Mouse (Mus musculus) kidney, adult 2 months (tissue): Measurements from ENCODE around the gene P2ry2. TPM values are rescaled to one million over a fixed set of nuclear protein-coding genes. Genes with fewer than 3 reads are reported as not detected.

Experiments used
- DNase-seq: peaks from one replicate; pipeline ENCODE4 v3.0.0; 2021
- H3K27ac ChIP-seq: fragments of 200-500 bp; 2 replicates; pipeline ENCODE4 v1.5.1; 2012; ENCODE audit warnings: low read depth, low read length, control low read depth, inconsistent platforms; ENCODE audit not compliant: insufficient read depth
- H3K27me3 ChIP-seq: fragments of 200-500 bp; replicated peaks from 2 replicates; pipeline ENCODE4 v1.6.1; 2012; ENCODE audit warnings: mild to moderate bottlenecking, moderate library complexity, low read length, inconsistent platforms; ENCODE audit not compliant: control insufficient read depth, insufficient read depth
- H3K36me3 ChIP-seq: fragments of 200-500 bp; 2 replicates; pipeline ENCODE4 v1.6.1; 2012; ENCODE audit warnings: mild to moderate bottlenecking, moderate library complexity, low read length, inconsistent platforms; ENCODE audit not compliant: control insufficient read depth, insufficient read depth
- H3K4me1 ChIP-seq: fragments of 200-500 bp; 2 replicates; pipeline ENCODE4 v1.6.1; 2011; ENCODE audit warnings: low read length; ENCODE audit not compliant: control insufficient read depth, insufficient read depth
- H3K4me3 ChIP-seq: fragments of 200-500 bp; 2 replicates; pipeline ENCODE4 v1.5.1; 2011; ENCODE audit warnings: mild to moderate bottlenecking, low read depth, low read length, control low read depth; ENCODE audit not compliant: insufficient read depth
- CTCF ChIP-seq: fragments of 200-500 bp; conservative IDR thresholded peaks from 2 replicates; pipeline ENCODE4 v1.5.1; 2011; ENCODE audit warnings: low read depth, mild to moderate bottlenecking, control low read depth, low read length, moderate library complexity, mixed read lengths; ENCODE audit not compliant: insufficient read depth, insufficient read length
- POLR2A ChIP-seq: fragments of 200-500 bp; IDR thresholded peaks from one replicate; pipeline ENCODE4 v1.6.1; 2011; ENCODE audit warnings: low read depth, low read length, control low read depth
- whole genome bisulfite sequencing: fragments of 180-500 bp; shearing (Covaris S2); methylation state at CpG from one replicate; pipeline ENCODE4 v1.1.7; 2018; 5-methylcytosine and 5-hydroxymethylcytosine counted together
- polyA plus RNA-seq: library from polyadenylated mRNA; depleted of rRNA; stranded (reverse); fragments of >200 nt; gene quantifications from 2 replicates; pipeline ENCODE4 v1.2.3, GENCODE M21; 2012

Gene P2ry2
- polyA plus RNA-seq, 1 experiment: 15.0 TPM

GRCm38 (mm10) chr7:101026836-101027235, 14.2 kb upstream of the P2ry2 start:
- DNase-seq: no peak
- H3K4me1 ChIP-seq: no peaks in the 10 kb centered on the region
- H3K27ac ChIP-seq: no peak overlapping the region
- no peaks in the 10 kb centered on the region for H3K27me3 ChIP-seq
- 66% methylated on average over 5 of the region's 5 CpGs for WGBS
- no peaks in the 10 kb centered on the region for H3K36me3 ChIP-seq
- H3K4me3 ChIP-seq: no peak overlapping the region
- TF ChIP-seq POLR2A (no peak), CTCF (no peak)

DNA sequence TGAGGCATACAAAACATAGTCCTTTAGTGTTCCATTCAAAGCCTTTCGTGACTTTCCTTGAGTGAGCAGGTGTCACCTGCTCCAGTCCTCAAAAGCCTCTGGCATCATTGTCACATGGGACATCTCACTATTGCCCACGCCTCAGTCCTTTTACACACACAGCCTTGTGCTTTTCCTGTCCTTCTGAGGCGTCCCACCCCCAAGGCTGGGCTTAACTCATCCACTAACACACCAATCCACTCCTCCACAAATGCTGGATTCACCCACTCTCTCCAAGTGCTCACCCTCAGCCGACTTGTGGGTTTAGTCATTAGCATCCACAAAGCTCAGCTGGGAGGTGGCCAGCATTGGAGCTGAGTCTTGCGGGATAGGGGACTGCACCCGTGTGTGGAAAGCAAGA, 4.8 kb upstream of the P2ry2 start:
- no peak for DNase-seq
- Histone ChIP-seq H3K4me1 (peaks cover 2% of the 10 kb centered on the region), H3K27ac (no peak overlapping the region), H3K4me3 (no peak overlapping the region), H3K36me3 (no peaks in the 10 kb centered on the region), H3K27me3 (no peaks in the 10 kb centered on the region)
- 68% methylated on average over 6 of the region's 6 CpGs for WGBS
- TF ChIP-seq CTCF (no peak), POLR2A (no peak)

GRCm38 (mm10) chr7:101017021-101017461, 4.4 kb upstream of the P2ry2 start:
- Histone ChIP-seq H3K27ac (no peak overlapping the region), H3K27me3 (no peaks in the 10 kb centered on the region), H3K4me1 (peaks cover 6% of the 10 kb centered on the region), H3K36me3 (no peaks in the 10 kb centered on the region), H3K4me3 (no peak overlapping the region)
- WGBS: 86% methylated on average over 7 of the region's 7 CpGs
- DNase-seq: no peak
- no peak for TF ChIP-seq POLR2A
- no peak for TF ChIP-seq CTCF

- no peak for DNase-seq
- no peaks in the 10 kb centered on the region for H3K36me3 ChIP-seq
- no peak overlapping the region for H3K27ac ChIP-seq
- no peak overlapping the region for H3K4me3 ChIP-seq
- 85% methylated on average over 1 of the region's 1 CpGs for WGBS
- peaks cover 6% of the 10 kb centered on the region for H3K4me1 ChIP-seq
- TF ChIP-seq POLR2A (no peak), CTCF (no peak)
- no peaks in the 10 kb centered on the region for H3K27me3 ChIP-seq
Measured at GRCm38 (mm10) chr7:101014985-101015384, 2.3 kb upstream of the P2ry2 start.

DNA sequence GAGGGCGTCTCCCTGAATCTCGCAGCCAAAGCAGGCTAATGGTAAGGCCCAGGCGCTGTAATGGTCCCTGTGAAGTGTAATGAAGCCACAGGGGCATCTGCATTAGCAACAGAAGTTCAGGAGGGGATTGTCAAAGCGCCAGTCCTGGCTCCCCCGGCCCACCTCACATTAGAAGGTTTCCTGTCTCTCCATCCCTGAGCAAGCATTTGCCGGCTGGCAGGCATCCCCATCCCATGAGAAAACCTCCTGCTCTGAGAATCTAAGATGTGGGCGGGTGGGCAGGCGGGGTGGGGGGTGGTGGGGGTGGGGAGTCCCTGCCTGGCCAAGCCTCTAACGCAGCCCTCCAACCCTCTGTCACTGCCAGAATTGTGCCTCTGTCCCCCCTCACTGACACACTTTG, 1.4 kb upstream of the P2ry2 start:
- Histone ChIP-seq H3K27ac (no peak overlapping the region), H3K27me3 (no peaks in the 10 kb centered on the region), H3K36me3 (no peaks in the 10 kb centered on the region), H3K4me1 (peaks cover 6% of the 10 kb centered on the region), H3K4me3 (no peak overlapping the region)
- no peak for DNase-seq
- 94% methylated on average over 9 of the region's 9 CpGs for WGBS
- TF ChIP-seq POLR2A: no peak
- TF ChIP-seq CTCF: no peak

- Histone ChIP-seq H3K4me1 (peaks cover 6% of the 10 kb centered on the region), H3K4me3 (peak overlapping the region; percentile 56), H3K27ac (peak overlapping the region; percentile 49), H3K27me3 (no peaks in the 10 kb centered on the region), H3K36me3 (no peaks in the 10 kb centered on the region)
- 1% methylated on average over 53 of the region's 53 CpGs for WGBS
- TF ChIP-seq CTCF (no peak), POLR2A (no peak)
- peak; percentile 83 for DNase-seq
Measured at GRCm38 (mm10) chr7:101011681-101012367, 842 bp downstream of the P2ry2 start.

GRCm38 (mm10) chr7:101010741-101011140, 1.9 kb downstream of the P2ry2 start:
- peak overlapping the region; percentile 56 for H3K4me3 ChIP-seq
- no peak for DNase-seq
- WGBS: 70% methylated on average over 3 of the region's 3 CpGs

More at GRCm38 (mm10) chr7:101010741-101011140, 1.9 kb downstream of the P2ry2 start:
- TF ChIP-seq CTCF: no peak
- no peak for TF ChIP-seq POLR2A
- H3K27me3 ChIP-seq: no peaks in the 10 kb centered on the region
- no peak overlapping the region for H3K27ac ChIP-seq
- H3K4me1 ChIP-seq: peaks cover 6% of the 10 kb centered on the region
- H3K36me3 ChIP-seq: no peaks in the 10 kb centered on the region
